Mouse (Mus musculus): ENCODE measurements around the gene Moxd1.
"Not testable (repeated sequence)": the region's sequence is repeated elsewhere in the genome, so short reads cannot be mapped to it uniquely, and the experiment has no call there.

Gene Moxd1

DNA sequence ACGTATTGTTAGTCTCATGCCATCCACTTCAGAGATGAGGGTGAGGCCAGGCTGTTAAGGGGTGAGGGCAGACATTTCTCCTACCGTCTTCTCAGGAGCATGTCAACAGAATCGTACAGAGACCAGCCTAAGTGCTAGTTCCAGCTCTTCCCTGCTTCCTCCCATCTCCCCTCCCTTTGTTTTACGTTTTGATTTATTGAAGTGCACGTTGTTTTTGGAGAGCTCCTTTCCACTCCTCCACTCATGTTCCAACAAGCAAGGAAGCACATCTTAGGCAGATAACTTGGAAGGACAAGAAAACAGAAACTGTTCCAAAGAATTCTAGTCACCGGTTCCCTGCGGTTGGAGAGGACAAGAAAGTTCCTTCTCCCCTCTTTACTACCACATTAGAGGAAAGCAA lies 52.9 kb downstream of the Moxd1 start:
- no peak for DNase-seq

DNA sequence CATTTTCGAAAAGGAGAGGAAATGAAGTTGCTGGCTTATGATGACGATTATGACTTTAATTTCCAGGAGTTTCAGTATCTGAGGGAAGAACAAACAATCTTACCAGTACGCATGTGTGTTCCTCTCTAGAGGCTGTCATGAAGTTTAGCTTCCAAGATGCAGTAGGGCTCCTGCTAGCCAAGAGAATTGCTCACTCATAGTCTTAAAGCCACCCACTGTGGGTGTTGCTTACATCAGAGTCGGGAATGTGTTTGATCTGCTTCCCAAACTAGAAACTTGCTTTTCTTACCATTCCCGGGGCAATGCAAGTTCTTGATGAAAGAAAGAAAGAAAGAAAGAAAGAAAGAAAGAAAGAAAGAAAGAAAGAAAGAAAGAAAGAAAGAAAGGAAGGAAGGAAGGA lies 59.3 kb downstream of the Moxd1 start:
- no peak for DNase-seq

DNA sequence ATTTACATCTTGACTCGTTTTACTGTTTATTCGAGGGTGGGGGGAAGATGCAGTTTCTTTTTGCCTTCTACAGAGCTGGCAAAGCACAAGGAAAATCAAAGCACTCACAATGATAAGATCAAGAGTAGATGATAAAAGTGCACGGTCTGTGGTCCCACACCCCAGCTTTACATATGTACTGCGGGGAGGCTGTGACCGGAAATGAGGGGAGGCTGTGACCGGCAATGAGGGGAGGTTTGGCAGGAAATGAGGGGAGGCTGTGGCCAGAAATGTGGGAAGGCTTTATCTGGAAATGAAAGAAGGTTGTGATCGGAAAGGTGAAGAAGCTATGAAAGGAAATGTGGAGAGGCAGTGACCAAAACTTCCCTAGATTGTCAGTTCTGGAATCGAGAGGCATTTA lies 68.3 kb downstream of the Moxd1 start:
- DNase-seq = no peak

DNA sequence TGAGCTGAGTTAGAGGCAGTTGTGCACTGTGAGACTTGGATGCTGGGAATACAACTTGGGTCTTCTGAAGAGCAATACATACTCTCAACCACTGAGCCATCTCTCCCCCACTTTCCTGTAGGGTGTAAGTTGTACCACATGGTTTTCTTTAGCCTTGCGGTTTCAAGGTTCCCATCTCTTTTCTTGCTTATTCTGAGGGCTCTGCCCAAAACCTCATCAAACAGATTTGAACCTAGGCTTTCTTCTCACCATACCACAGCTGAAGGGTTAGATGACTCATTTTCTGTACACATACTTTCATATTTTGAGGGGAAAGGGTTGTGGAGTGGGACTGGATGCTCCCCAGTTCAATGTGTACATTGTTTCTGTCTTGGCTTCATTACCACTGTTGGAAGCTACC lies 69.4 kb downstream of the Moxd1 start:
- DNase-seq = no peak

DNA sequence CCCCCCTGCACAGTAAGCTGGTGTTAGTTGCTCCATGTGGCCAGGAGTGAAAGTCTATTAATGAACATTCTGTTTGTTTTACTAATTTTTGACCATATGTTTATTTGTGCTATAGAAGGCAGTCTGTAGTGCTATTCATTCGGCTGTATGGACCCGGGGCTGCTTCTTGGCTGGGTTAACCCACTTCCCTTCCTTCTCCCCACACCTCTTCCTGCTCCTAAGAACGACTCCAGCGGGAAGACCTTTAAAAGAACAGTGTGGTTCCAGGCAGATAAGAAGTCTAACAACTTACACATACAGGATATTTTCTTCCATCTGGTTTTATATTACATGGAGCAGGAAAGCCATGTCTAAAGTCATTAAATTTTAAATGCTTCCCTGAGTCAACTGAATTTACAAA lies 73.3 kb downstream of the Moxd1 start:
- DNase-seq = no peak

DNA sequence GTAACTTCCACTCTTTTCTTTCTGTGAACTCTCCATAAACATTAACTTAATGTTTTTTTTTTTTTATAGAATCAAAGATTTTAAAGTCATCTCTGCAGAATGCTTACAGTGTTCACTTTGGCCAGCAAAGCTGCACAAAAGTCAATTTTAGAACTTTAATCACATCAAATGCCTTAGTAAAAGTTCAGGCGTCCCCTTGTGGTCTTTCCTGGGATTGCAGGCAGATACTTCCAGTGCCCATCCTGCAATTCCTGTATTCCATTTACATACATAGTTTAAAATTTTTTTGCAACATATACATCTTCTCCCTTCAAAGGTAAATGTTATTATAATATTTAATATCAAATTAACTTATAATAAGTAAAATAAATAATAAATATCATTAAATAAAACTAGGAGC lies 74.5 kb downstream of the Moxd1 start:
- no peak for DNase-seq

DNA sequence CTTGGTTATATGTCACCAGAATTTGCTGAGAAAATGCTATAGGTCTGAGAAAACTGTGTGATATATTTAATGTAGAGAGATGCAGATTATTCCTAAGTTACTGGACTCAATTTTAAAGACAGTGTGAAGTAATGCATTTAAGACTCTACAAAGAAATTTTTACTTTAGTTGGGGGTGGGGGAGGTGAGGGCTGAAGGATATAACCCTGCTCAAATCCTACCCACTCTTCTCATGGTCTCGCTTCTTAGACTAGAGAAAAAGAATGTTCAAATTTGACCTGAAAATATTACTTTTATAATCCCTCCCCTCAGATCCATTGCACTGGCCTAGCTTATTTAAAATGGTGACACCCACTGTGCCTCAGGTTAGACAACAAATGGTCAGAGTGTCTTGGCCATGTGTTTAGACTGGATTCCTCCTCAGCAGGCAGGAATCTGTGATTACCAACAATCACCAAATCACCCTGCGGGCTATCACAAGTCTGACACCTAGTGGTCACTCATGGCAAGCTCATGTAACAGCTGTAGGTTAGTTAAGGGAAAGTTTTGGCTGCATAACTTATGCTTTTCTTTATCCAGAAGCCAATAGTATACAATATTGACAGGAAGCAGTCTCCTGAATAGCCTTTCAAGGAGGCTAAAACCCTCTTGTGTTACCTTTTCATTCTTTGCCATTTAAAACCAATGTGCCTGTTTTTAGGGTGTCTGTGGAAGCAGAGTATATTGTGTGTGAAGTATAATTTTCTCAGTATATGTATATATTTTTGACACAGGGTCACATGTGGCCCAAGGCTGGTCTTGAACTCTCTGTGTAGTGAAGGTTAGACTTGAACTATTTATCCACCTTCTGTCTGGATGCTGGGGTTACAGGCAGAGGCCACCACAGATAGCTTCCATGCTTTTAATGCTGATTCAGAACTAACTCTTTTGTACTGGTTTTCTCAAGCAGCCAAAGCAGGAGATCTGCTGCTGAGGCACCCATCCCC lies 75.2 kb downstream of the Moxd1 start:
- DNase-seq = peak; percentile 56

DNA sequence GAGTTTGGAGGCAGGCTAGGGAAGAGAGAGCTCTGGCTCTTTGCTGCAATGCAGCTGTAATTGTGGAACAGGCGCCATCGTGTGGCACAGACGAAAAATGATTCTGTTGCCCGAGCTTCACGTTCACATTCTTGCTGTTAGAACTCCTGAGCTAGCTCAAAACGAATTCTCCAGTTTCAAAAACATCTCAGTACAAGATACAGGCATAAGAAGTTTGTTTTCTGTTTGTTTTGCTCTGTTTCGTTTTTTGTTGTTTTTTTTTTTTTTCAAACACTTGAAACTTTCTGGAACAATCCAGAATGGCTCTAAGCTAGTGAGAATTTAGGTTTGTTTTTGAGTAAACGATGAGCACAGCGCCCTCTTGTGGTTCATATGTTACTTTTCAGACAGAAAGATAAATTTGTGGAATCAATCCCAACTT lies 88.9 kb downstream of the Moxd1 start:
- DNase-seq = peak; percentile 83

DNA sequence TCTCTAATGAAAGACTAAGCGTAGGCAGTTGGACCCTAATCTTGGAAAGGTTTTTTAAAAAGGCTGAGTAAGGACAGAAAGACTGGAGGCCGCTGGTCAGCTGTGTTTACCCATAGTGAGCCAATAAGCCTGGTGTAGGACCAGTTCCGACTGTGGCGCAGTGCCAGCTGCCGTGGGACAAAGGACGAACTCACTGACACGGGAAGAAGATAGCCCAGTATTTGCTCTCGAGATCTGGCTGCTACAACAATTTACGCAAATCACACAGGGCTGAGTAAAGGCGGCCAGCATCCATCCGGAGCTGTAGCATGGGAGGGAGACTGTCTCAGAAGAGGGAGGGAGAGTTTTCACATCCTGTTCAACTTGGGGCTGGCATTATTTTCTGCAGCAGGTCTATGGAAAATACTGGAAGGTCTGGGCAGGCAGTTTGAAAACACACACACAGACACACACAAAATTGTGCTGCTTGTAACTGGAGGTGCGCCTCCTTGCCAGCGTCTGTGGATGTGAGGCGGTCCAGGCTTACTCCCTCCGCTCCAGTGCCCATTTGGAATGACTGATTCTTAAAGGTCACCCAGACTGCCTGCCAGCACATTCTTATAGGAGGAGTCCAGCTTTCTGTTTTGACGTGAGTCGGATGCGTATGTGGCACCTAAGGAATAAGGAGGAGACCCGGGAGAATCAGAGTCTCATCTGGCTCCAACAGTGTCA lies 94.0 kb downstream of the Moxd1 start:
- DNase-seq = peak; percentile 20

DNA sequence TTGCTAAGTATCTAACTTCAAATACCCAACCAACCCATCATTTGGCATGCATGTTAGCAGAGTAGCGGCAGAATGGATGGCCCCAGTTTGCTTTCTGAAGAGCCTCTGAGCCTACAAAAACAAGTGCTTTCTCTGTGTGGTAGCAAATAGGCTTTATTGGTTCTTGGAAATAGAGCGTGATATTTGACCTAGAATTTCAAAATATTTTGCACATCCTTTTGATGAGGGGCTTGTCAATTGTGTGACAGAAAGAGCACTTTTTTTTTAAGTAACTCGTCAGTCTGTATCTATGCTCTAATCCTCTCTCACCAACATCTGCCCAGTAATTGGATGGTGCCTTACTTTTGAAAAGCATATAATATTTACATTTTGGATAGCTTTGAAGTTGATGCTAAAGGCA lies 97.0 kb downstream of the Moxd1 start:
- no peak for DNase-seq

DNA sequence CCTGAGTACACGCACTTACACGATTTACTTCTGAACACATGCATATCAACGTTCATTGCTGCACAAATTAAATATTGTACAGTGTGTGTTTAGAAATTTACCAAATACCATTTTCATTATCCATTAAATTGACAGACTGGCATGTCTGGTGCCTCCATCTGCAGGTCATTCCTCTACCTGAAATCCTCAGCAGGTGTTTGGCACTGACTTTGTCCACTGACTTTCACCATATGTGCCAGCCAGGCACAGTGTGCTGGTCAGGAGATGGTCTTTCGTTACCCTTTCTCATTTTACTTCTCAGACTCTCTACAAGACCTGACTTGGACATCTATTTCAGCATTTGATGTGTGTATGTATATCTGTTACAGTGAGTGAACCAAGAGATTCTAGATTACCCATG lies 99.7 kb downstream of the Moxd1 start:
- no peak for DNase-seq

DNA sequence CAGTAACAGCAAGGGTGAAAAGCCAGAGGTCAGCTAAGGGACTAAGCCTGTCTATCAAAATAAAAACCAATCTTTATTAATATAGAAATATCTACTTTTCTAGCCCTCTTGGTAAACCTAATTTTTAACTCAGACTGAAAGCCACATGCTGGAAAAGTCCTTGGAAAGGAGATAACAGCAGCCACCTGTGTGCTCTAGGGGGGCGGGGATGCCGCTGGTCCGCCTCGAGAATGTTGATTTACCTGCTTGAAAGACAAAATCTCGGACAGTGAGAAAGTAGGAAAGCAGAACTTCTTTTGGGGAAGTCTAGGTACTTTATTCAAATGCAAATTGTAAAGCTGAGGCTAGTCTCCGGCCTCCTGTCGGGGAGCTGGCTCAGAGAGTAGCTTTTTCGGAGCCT lies 103.9 kb downstream of the Moxd1 start:
- DNase-seq = not testable (repeated sequence)

DNA sequence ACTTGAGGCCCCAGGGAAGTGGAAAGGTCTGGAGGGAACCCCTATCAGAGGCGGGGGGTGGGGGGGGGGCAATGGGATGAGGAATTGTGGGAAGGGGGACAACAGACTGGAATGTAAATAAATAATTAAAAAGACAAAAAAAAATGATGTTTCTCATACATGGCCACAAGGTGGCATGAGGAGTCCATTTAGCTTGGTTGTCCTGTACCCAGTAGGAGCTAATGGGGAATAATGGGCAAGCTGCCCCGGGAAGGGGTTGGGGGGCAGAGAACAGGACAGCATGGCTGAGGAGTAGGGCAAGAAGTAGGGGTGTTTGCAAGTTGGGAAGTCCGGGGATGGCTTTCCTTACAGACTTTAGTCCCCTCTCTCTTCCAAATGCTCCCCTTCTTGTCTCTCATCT lies 109.5 kb downstream of the Moxd1 start:
- DNase-seq = no peak

DNA sequence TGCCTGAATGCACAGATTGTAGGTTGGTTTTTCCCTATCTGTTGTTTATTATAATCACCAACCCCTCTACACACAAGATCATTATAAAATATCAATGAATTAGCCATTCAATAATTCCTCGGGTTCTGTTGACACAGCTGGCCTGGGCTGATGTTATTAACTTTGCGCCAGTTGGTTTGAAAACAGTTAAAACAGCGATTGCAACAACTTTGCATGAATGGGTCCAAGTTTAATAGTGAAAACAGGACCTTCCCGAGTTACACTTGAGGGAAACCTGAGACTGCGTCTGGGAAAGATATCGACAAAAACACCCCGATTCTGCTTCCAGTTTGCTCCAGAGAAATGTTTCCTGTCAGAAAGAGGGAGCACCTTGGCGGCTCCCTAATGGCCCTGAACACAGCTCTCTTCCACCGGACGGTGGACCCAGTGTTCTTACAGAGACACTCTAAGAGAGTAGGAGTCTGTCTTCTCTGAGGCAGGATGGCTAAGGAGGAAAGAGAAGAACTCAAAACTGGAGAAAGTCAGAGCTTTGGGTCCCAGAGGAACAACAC lies 116.4 kb downstream of the Moxd1 start:
- DNase-seq = no peak

DNA sequence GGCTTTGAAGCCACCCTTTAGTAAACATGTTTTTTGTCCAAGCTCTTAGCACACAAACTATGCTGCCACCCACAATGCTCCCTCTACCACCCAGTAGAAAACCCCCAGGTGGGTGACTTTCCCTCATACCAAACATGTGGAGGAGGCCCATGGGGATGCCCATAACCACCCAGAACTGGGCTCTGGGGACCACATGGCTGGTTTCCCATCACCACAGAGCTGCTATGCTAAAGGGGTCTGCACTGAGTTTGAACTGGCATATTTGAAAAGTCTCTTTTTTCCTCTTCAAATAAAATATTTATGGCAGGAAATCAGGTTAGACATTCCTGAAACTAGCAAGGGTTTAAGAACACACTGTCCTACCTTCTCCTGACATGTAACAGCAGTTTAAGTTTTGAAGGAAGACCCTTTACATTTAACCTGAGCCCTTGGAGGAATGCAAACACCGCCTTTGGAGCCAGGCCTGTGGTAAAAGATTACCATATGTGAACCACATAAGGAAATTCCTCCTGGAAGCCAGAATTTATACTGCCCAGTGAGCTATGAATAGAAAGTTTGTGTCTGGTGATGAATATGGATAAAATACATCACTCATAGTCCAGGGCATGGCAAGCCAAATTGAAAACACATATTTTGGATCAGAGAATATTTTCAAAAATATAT lies 117.4 kb downstream of the Moxd1 start:
- DNase-seq = no peak

DNA sequence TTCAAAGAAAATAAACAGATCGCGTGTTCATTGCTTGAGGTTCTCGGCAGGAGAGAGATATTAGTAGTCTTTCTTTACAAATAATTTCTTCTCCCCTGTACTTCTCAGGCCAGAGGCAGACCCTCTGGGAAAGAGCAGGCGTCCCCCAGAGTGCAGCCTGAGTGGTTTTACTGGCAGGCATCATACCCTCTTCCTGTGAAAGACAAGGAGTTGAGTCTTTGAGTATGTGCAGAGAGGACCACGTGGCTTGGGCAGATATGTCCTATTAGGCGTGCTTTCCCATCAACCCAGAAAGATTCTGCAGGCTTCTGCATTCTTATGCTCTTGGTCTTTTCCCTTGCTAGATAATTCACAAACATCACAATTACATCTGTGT lies 117.9 kb downstream of the Moxd1 start:
- DNase-seq = no peak

DNA sequence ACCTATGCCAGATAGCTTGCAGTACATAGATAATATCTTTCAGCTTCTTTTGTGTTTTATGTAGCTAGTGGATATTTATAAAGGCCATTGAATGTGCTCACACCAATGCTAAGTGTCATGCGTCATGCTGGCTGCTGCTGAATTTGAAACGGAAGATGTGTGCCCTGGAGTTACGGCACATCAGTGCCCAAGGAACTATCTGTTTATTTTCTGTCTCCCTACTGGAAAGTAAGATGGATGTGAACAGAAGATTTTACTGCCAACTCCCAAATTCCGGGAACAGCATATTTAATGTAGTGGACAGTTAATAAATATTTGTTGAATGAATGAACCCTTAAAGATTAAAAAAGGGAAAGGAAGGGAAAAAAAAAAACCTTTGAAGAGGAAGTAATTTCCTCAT lies 119.8 kb downstream of the Moxd1 start:
- DNase-seq = no peak

Measured in right cerebral cortex, adult 18-20 months (tissue).